Mouse (Mus musculus) C2C12 (cell line): ENCODE measurements at regions not wholly inside any gene's neighbourhood (a gene's known extent, or its start where the extent isn't known, plus 50 kb on each side); places are given as distances from the start of the nearest gene placed in this dataset.

ENCODE experiments used
- H3K27me3 ChIP-seq: one replicate; pipeline ENCODE4 v1.6.1; 2011; ENCODE audit not compliant: control insufficient read depth, insufficient read depth, insufficient read length
- H3K36me3 ChIP-seq: one replicate; pipeline ENCODE4 v1.6.1; 2011; ENCODE audit not compliant: control insufficient read depth, insufficient read depth
- H3K4me3 ChIP-seq: one replicate; pipeline ENCODE4 v1.5.1; 2011; ENCODE audit warnings: mild to moderate bottlenecking, control low read depth; ENCODE audit not compliant: poor library complexity, insufficient read depth, severe bottlenecking
- H3K79me2 ChIP-seq: one replicate; pipeline ENCODE4 v1.6.1; 2011; ENCODE audit not compliant: control insufficient read depth, insufficient read depth
- H3K79me3 ChIP-seq: one replicate; pipeline ENCODE4 v1.6.1; 2011; ENCODE audit warnings: low read depth, control low read depth
- H3ac ChIP-seq: one replicate; pipeline ENCODE3; 2011; ENCODE audit warnings: low read depth; ENCODE audit not compliant: control insufficient read depth, insufficient read length
- CEBPB ChIP-seq: IDR thresholded peaks from one replicate; pipeline ENCODE4 v1.6.1; 2011; ENCODE audit warnings: low read depth, mild to moderate bottlenecking, control low read depth, moderate library complexity
- CTCF ChIP-seq: IDR thresholded peaks from one replicate; pipeline ENCODE4 v1.5.1; 2011; ENCODE audit not compliant: control insufficient read depth, insufficient read depth, insufficient read length
- FOSL1 ChIP-seq: IDR thresholded peaks from one replicate; pipeline ENCODE4 v1.8.0; 2011; ENCODE audit warnings: mild to moderate bottlenecking, low read length; ENCODE audit not compliant: poor library complexity, insufficient read depth, severe bottlenecking
- MAX ChIP-seq: IDR thresholded peaks from one replicate; pipeline ENCODE4 v1.6.1; 2011; ENCODE audit warnings: mild to moderate bottlenecking, control low read depth
- MYOD1 ChIP-seq: IDR thresholded peaks from one replicate; pipeline ENCODE4 v1.6.1; 2011; ENCODE audit warnings: low read depth; ENCODE audit not compliant: control insufficient read depth, insufficient read length
- MYOG ChIP-seq: IDR thresholded peaks from one replicate; pipeline ENCODE4 v1.6.1; 2011; ENCODE audit not compliant: control insufficient read depth, insufficient read length; ENCODE audit errors: extremely low read depth
- USF1 ChIP-seq: IDR thresholded peaks from one replicate; pipeline ENCODE4 v1.6.1; 2011; ENCODE audit warnings: low read depth, mild to moderate bottlenecking, control low read depth, moderate library complexity

GRCm38 (mm10) chr5:102123285-102123684 lies 53.6 kb upstream of the Wdfy3 start:
- no peaks in the 10 kb centered on the region for H3K36me3 ChIP-seq
- no peaks in the 10 kb centered on the region for H3K79me2 ChIP-seq
- H3K27me3 ChIP-seq = peaks cover 3% of the 10 kb centered on the region
- no peak overlapping the region for H3K4me3 ChIP-seq
- no peak for TF ChIP-seq CTCF
- TF ChIP-seq FOSL1 = no peak
- TF ChIP-seq MAX = no peak
- TF ChIP-seq MYOG = no peak
- no peak for TF ChIP-seq USF1
- no peak for TF ChIP-seq CEBPB
- TF ChIP-seq MYOD1 = no peak
- H3K79me3 ChIP-seq = no peaks in the 10 kb centered on the region
- H3ac ChIP-seq = no peak overlapping the region

- H3ac ChIP-seq = no peak overlapping the region
- no peaks in the 10 kb centered on the region for H3K79me3 ChIP-seq
- TF ChIP-seq USF1 (no peak), MYOG (no peak), FOSL1 (no peak), CEBPB (no peak), CTCF (no peak), MYOD1 (no peak), MAX (no peak)
- no peaks in the 10 kb centered on the region for H3K36me3 ChIP-seq
- no peaks in the 10 kb centered on the region for H3K79me2 ChIP-seq
- H3K4me3 ChIP-seq = no peak overlapping the region
- H3K27me3 ChIP-seq = peaks cover 3% of the 10 kb centered on the region
Measured at GRCm38 (mm10) chr5:102126737-102127136, 57.0 kb upstream of the Wdfy3 start.

GRCm38 (mm10) chr5:102147991-102148390 lies 78.3 kb upstream of the Wdfy3 start:
- TF ChIP-seq CEBPB (no peak), USF1 (no peak), MAX (no peak)
- Histone ChIP-seq H3K4me3 (no peak overlapping the region), H3K36me3 (no peaks in the 10 kb centered on the region), H3K27me3 (peaks cover 13% of the 10 kb centered on the region), H3K79me2 (no peaks in the 10 kb centered on the region), H3ac (no peak overlapping the region), H3K79me3 (no peaks in the 10 kb centered on the region)

GRCm38 (mm10) chr5:102149481-102150129 lies 79.9 kb upstream of the Wdfy3 start:
- no peak overlapping the region for H3ac ChIP-seq
- no peak overlapping the region for H3K4me3 ChIP-seq
- H3K36me3 ChIP-seq = no peaks in the 10 kb centered on the region
- no peaks in the 10 kb centered on the region for H3K79me3 ChIP-seq
- H3K27me3 ChIP-seq = peaks cover 9% of the 10 kb centered on the region
- H3K79me2 ChIP-seq = no peaks in the 10 kb centered on the region
- TF ChIP-seq CTCF = peak; percentile 64
- no peak for TF ChIP-seq MYOG

- H3K4me3 ChIP-seq = no peak overlapping the region
- TF ChIP-seq CTCF (no peak), USF1 (no peak), MYOG (no peak), FOSL1 (no peak), CEBPB (no peak), MAX (no peak), MYOD1 (no peak)
- no peaks in the 10 kb centered on the region for H3K36me3 ChIP-seq
- no peaks in the 10 kb centered on the region for H3K79me2 ChIP-seq
- no peak overlapping the region for H3ac ChIP-seq
- no peaks in the 10 kb centered on the region for H3K27me3 ChIP-seq
- no peaks in the 10 kb centered on the region for H3K79me3 ChIP-seq
Measured at GRCm38 (mm10) chr5:102159621-102160020, 89.9 kb upstream of the Wdfy3 start.

GRCm38 (mm10) chr5:102167981-102168380 lies 98.3 kb upstream of the Wdfy3 start:
- Histone ChIP-seq H3K79me3 (no peaks in the 10 kb centered on the region), H3K36me3 (no peaks in the 10 kb centered on the region), H3K27me3 (no peaks in the 10 kb centered on the region), H3K4me3 (no peak overlapping the region), H3ac (no peak overlapping the region), H3K79me2 (no peaks in the 10 kb centered on the region)
- no peak for TF ChIP-seq CEBPB
- no peak for TF ChIP-seq USF1
- TF ChIP-seq CTCF = no peak
- TF ChIP-seq MAX = no peak
- no peak for TF ChIP-seq MYOG
- no peak for TF ChIP-seq FOSL1
- TF ChIP-seq MYOD1 = no peak
